In the genomic region with DNA sequence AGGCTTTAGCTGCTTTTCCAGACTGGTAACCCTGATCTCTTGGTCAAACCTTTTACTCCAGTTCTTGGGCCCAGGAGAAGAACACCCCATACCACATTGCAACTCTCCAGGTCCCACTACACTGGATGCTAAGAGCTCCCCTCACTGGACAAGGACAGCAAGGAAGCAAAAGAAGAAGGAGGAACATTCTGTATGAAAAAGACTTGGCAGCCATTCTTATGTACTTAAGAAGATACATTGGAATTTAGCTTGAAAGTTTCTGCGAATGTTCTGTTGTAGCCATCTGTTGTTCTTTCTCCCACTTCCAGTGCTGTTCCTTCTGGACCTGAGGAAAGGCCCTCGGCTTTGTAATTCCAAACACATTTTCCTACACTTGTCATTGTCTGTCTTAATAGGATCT, we compare ENCODE assay signal across 23 mouse cellular contexts.
DNase-seq lines count a peak whose midpoint lies in the region; ATAC-seq and TF ChIP-seq lines count a peak whose summit lies in the region.
"Had no signal": no experiment of that assay in that cellular context is flagged by ENCODE, and none has a peak within 500 bp of the region (broad histone marks: within the 10 kb centered on the region; RNA-seq: fewer than 3 reads in every experiment).

No protein-coding gene starts in this region.

- DNase-seq in forebrain, postnatal 0 days: peak; percentile 18
- peak; percentile 54 for DNase-seq in kidney, postnatal 0 days (ENCODE audit: low spot score)
- peak; percentile 30 for DNase-seq in lung, embryonic 14.5 days
- DNase-seq in lung, adult 2 months: no peak
- no peak for DNase-seq in thymus, postnatal 25 days
- DNase-seq: adrenal gland, postnatal 10 days; cerebellum, adult 9-11 months; heart, postnatal 4 days; kidney, adult 18-20 months; kidney, postnatal 36 days; left cerebral cortex, postnatal 4 days; midbrain, embryonic 14.5 days; right cerebral cortex, adult 18-20 months; thymus, postnatal 14 days had no signal

- no peak for ATAC-seq in forebrain, postnatal 0 days
- no peak for ATAC-seq in forebrain, embryonic 15.5 days (replicated peaks)
- ATAC-seq in kidney, postnatal 0 days (replicated peaks; ENCODE audit: low FRiP score, low read depth): no peak
- ATAC-seq in kidney, embryonic 16.5 days (ENCODE audit: low FRiP score, low TSS enrichment): no peak
- no peak for ATAC-seq in lung, embryonic 14.5 days (ENCODE audit: insufficient read depth)
- ATAC-seq: hindbrain, embryonic 16.5 days had no signal

- H3K4me2 ChIP-seq in forebrain, postnatal 0 days (ENCODE audit: low read depth): no peak overlapping the region
- no peak overlapping the region for H3K4me2 ChIP-seq in forebrain, embryonic 15.5 days (replicated peaks)
- H3K4me2 ChIP-seq in kidney, postnatal 0 days (ENCODE audit: low read length): no peak overlapping the region
- no peak overlapping the region for H3K4me2 ChIP-seq in kidney, embryonic 16.5 days (replicated peaks; ENCODE audit: low read depth, low read length)
- H3K4me2 ChIP-seq in lung, embryonic 14.5 days: no peak overlapping the region
- H3K4me2 ChIP-seq: embryonic facial prominence, embryonic 12.5 days; liver, embryonic 11.5 days; neural tube, embryonic 13.5 days had no signal

- no peak overlapping the region for H3K4me3 ChIP-seq in forebrain, postnatal 0 days (ENCODE audit: low read depth, low read length)
- no peak overlapping the region for H3K4me3 ChIP-seq in forebrain, embryonic 15.5 days
- H3K4me3 ChIP-seq in kidney, postnatal 0 days (replicated peaks; ENCODE audit: low read depth, low read length): no peak overlapping the region
- no peak overlapping the region for H3K4me3 ChIP-seq in kidney, embryonic 16.5 days (ENCODE audit: low read length)
- no peak overlapping the region for H3K4me3 ChIP-seq in lung, embryonic 14.5 days (ENCODE audit: low read depth, low read length)
- no peak overlapping the region for H3K4me3 ChIP-seq in lung, adult 2 months (replicated peaks; ENCODE audit: extremely low read depth, low read depth, low read length)
- H3K4me3 ChIP-seq: embryonic facial prominence, embryonic 12.5 days; left cerebral cortex, adult 2 months; megakaryocyte, embryonic 14.5 days; neural tube, embryonic 13.5 days had no signal

- no peak for TF ChIP-seq POLR2A in lung, adult 2 months (IDR thresholded peaks at IDR 0.05; ENCODE audit: borderline replicate concordance, extremely low read depth, low read depth, low read length)

- H3K9ac ChIP-seq in forebrain, postnatal 0 days: no peak overlapping the region
- H3K9ac ChIP-seq in forebrain, embryonic 15.5 days (replicated peaks): no peak overlapping the region
- no peak overlapping the region for H3K9ac ChIP-seq in kidney, postnatal 0 days (ENCODE audit: low read depth, low read length)
- H3K9ac ChIP-seq in kidney, embryonic 16.5 days (replicated peaks; ENCODE audit: low read length): no peak overlapping the region
- H3K9ac ChIP-seq in lung, embryonic 14.5 days: no peak overlapping the region
- H3K9ac ChIP-seq: embryonic facial prominence, embryonic 12.5 days; neural tube, embryonic 13.5 days had no signal

- no peaks in the 10 kb centered on the region for H3K4me1 ChIP-seq in forebrain, postnatal 0 days (ENCODE audit: insufficient read depth)
- peaks cover 5% of the 10 kb centered on the region for H3K4me1 ChIP-seq in forebrain, embryonic 15.5 days
- no peaks in the 10 kb centered on the region for H3K4me1 ChIP-seq in kidney, postnatal 0 days (replicated peaks; ENCODE audit: insufficient read depth, low read length)
- peaks cover 7% of the 10 kb centered on the region; the same call in 1 of the 2 replicates for H3K4me1 ChIP-seq in kidney, embryonic 16.5 days (ENCODE audit: insufficient read depth, low read length)
- no peaks in the 10 kb centered on the region for H3K4me1 ChIP-seq in lung, embryonic 14.5 days (ENCODE audit: insufficient read depth)
- peaks cover 2% of the 10 kb centered on the region; the same call in 1 of the 2 replicates for H3K4me1 ChIP-seq in lung, adult 2 months (ENCODE audit: control insufficient read depth, insufficient read depth, low read length)
- H3K4me1 ChIP-seq: embryonic facial prominence, embryonic 12.5 days had no signal

- WGBS in forebrain, postnatal 0 days: 47% methylated on average over 2 of the region's 2 CpGs
- 54% methylated on average over 2 of the region's 2 CpGs for WGBS in forebrain, embryonic 15.5 days
- WGBS in kidney, postnatal 0 days: 62% methylated on average over 2 of the region's 2 CpGs
- WGBS in kidney, embryonic 16.5 days: 68% methylated on average over 2 of the region's 2 CpGs
- 53% methylated on average over 2 of the region's 2 CpGs for WGBS in lung, embryonic 14.5 days
- 71% methylated on average over 2 of the region's 2 CpGs for WGBS in lung, adult 2 months

- H3K36me3 ChIP-seq in forebrain, postnatal 0 days (ENCODE audit: insufficient read depth): no peaks in the 10 kb centered on the region
- H3K36me3 ChIP-seq in forebrain, embryonic 15.5 days: no peaks in the 10 kb centered on the region
- no peaks in the 10 kb centered on the region for H3K36me3 ChIP-seq in kidney, postnatal 0 days (ENCODE audit: insufficient read depth, low read length)
- H3K36me3 ChIP-seq in kidney, embryonic 16.5 days (ENCODE audit: insufficient read depth, low read length): no peaks in the 10 kb centered on the region
- H3K36me3 ChIP-seq in lung, embryonic 14.5 days (ENCODE audit: insufficient read depth): no peaks in the 10 kb centered on the region
- H3K36me3 ChIP-seq: embryonic facial prominence, embryonic 12.5 days; neural tube, embryonic 13.5 days had no signal

- no peaks in the 10 kb centered on the region for H3K27me3 ChIP-seq in forebrain, postnatal 0 days (ENCODE audit: insufficient read depth, low read length)
- no peaks in the 10 kb centered on the region for H3K27me3 ChIP-seq in forebrain, embryonic 15.5 days
- H3K27me3 ChIP-seq in kidney, postnatal 0 days (ENCODE audit: insufficient read depth, low read length): no peaks in the 10 kb centered on the region
- H3K27me3 ChIP-seq in kidney, embryonic 16.5 days (ENCODE audit: insufficient read depth, low read length): no peaks in the 10 kb centered on the region
- H3K27me3 ChIP-seq in lung, embryonic 14.5 days (ENCODE audit: insufficient read depth, low read length): no peaks in the 10 kb centered on the region
- H3K27me3 ChIP-seq: CH12.LX; embryonic facial prominence, embryonic 12.5 days; megakaryocyte, embryonic 14.5 days; neural tube, embryonic 13.5 days had no signal

- no peaks in the 10 kb centered on the region for H3K9me3 ChIP-seq in forebrain, postnatal 0 days (ENCODE audit: low read length)
- no peaks in the 10 kb centered on the region for H3K9me3 ChIP-seq in forebrain, embryonic 15.5 days
- no peaks in the 10 kb centered on the region for H3K9me3 ChIP-seq in kidney, postnatal 0 days (replicated peaks; ENCODE audit: low read length)
- H3K9me3 ChIP-seq in kidney, embryonic 16.5 days (ENCODE audit: low read length): peaks cover 4% of the 10 kb centered on the region; the same call in 1 of the 2 replicates
- H3K9me3 ChIP-seq in lung, embryonic 14.5 days (ENCODE audit: low read depth, low read length): no peaks in the 10 kb centered on the region
- H3K9me3 ChIP-seq: embryonic facial prominence, embryonic 12.5 days; neural tube, embryonic 13.5 days had no signal

- no peak for TF ChIP-seq CTCF in forebrain, postnatal 0 days (IDR thresholded peaks at IDR 0.05; ENCODE audit: low read depth)
- TF ChIP-seq CTCF in kidney, postnatal 0 days (IDR thresholded peaks at IDR 0.05; ENCODE audit: low read depth): peak; percentile 42
- 0 out of 2 replicates have a peak, but pooled peaks have one; percentile 10 for TF ChIP-seq CTCF in lung, embryonic 14.5 days (IDR thresholded peaks at IDR 0.05; ENCODE audit: low read depth)
- TF ChIP-seq CTCF in lung, adult 2 months (IDR thresholded peaks at IDR 0.05; ENCODE audit: insufficient read depth, low read length): no peak

- no peak overlapping the region for H3K27ac ChIP-seq in forebrain, postnatal 0 days (ENCODE audit: low read depth, low read length)
- no peak overlapping the region for H3K27ac ChIP-seq in forebrain, embryonic 15.5 days (replicated peaks)
- H3K27ac ChIP-seq in kidney, postnatal 0 days: no peak overlapping the region
- no peak overlapping the region for H3K27ac ChIP-seq in kidney, embryonic 16.5 days (ENCODE audit: low read length)
- H3K27ac ChIP-seq in lung, embryonic 14.5 days (ENCODE audit: low read depth): no peak overlapping the region
- H3K27ac ChIP-seq: embryonic facial prominence, embryonic 12.5 days; left cerebral cortex, adult 2 months; neural tube, embryonic 13.5 days had no signal

Comparison
In these comparisons a context has a peak if more than half of its experiments do, and no peak if none do; other contexts are left out.
1. DNase-seq: peak in forebrain, postnatal 0 days (single experiment), kidney, postnatal 0 days (single experiment) and lung, embryonic 14.5 days (single experiment); none in lung, adult 2 months (single experiment) and thymus, postnatal 25 days (single experiment).
2. CTCF ChIP-seq: peak in kidney, postnatal 0 days (single experiment) and lung, embryonic 14.5 days (single experiment); none in forebrain, postnatal 0 days (single experiment) and lung, adult 2 months (single experiment).